Mouse (Mus musculus) bone marrow macrophage, adult 2 months (primary cell): ENCODE measurements around the gene B9d1.

Experiments used
- CTCF ChIP-seq: IDR thresholded peaks from 2 replicates; pipeline ENCODE4 v1.5.1; 2012; ENCODE audit warnings: low read depth, mild to moderate bottlenecking, low read length, moderate library complexity
- POLR2A ChIP-seq: IDR thresholded peaks from 2 replicates; pipeline ENCODE4 v1.6.1; 2012; ENCODE audit warnings: mild to moderate bottlenecking, low read depth, low read length, borderline replicate concordance

- TF ChIP-seq CTCF (no peak), POLR2A (no peak)
Observed at GRCm38 (mm10) chr11:61547710-61548109, 42.8 kb downstream of the B9d1 start.
